Mouse (Mus musculus) retina, postnatal 7 days (tissue): ENCODE results near the gene Ccdc9b.

Experiments
- DNase-seq: peaks from one replicate; pipeline ENCODE4 v3.0.0-alpha.2; 2012; ENCODE audit warnings: low read depth, low spot score

The Ccdc9b gene

GRCm38 (mm10) chr2:118776295-118776694 is 13.8 kb upstream of the Ccdc9b start:
- DNase-seq: no peak

GRCm38 (mm10) chr2:118775846-118776245 is 13.4 kb upstream of the Ccdc9b start:
- DNase-seq: no peak

GRCm38 (mm10) chr2:118775396-118775795 is 12.9 kb upstream of the Ccdc9b start:
- no peak for DNase-seq

- no peak for DNase-seq
These were observed 12.1 kb upstream of the Ccdc9b start for GRCm38 (mm10) chr2:118774536-118774935.

- DNase-seq: no peak
These were observed 9.9 kb upstream of the Ccdc9b start, which contains the start of gene Phgr1 for GRCm38 (mm10) chr2:118772158-118772874. Gene Phgr1, plus strand, starts transcription at chr2:118772769.

GRCm38 (mm10) chr2:118766041-118767033 is 3.9 kb upstream of the Ccdc9b start:
- no peak for DNase-seq

GRCm38 (mm10) chr2:118764875-118765274 is 2.4 kb upstream of the Ccdc9b start:
- no peak for DNase-seq

- DNase-seq: no peak
These were observed 1.8 kb upstream of the Ccdc9b start for GRCm38 (mm10) chr2:118764094-118764831.

- DNase-seq: no peak
These were observed 1.0 kb upstream of the Ccdc9b start for GRCm38 (mm10) chr2:118763469-118763868.

- no peak for DNase-seq
These were observed 305 bp upstream of the Ccdc9b start for GRCm38 (mm10) chr2:118762784-118763148.

- no peak for DNase-seq
These were observed 1.1 kb downstream of the Ccdc9b start for GRCm38 (mm10) chr2:118761358-118761757.

GRCm38 (mm10) chr2:118760311-118761025 is 2.0 kb downstream of the Ccdc9b start:
- no peak for DNase-seq

- no peak for DNase-seq
These were observed 2.6 kb downstream of the Ccdc9b start for GRCm38 (mm10) chr2:118759828-118760227.

GRCm38 (mm10) chr2:118756103-118756502 is 6.4 kb downstream of the Ccdc9b start:
- no peak for DNase-seq

- DNase-seq: no peak
These were observed 7.1 kb downstream of the Ccdc9b start for GRCm38 (mm10) chr2:118755407-118755806.

- no peak for DNase-seq
These were observed 8.3 kb downstream of the Ccdc9b start for GRCm38 (mm10) chr2:118754143-118754542.

GRCm38 (mm10) chr2:118752792-118753108 is 9.7 kb downstream of the Ccdc9b start:
- DNase-seq: no peak

GRCm38 (mm10) chr2:118751896-118752791 is 10.3 kb downstream of the Ccdc9b start:
- DNase-seq: no peak

GRCm38 (mm10) chr2:118750476-118750875 is 12.0 kb downstream of the Ccdc9b start:
- DNase-seq: no peak

- no peak for DNase-seq
These were observed 13.0 kb downstream of the Ccdc9b start for GRCm38 (mm10) chr2:118749341-118749884.
